Mouse (Mus musculus) stomach, embryonic 14.5 days (tissue): ENCODE results near the gene Fam209. TPM values are rescaled to one million over a fixed set of nuclear protein-coding genes. Genes with fewer than 3 reads are reported as not detected.

Source experiments
- ATAC-seq: fragments of 200-750 bp; cut with Nextera tagmentation; 2 replicates; pipeline ENCODE4 v1.8.0; 2017; ENCODE audit warnings: low read depth, moderate TSS enrichment; ENCODE audit not compliant: insufficient number of reproducible peaks, insufficient read depth, low FRiP score
- H3K27ac ChIP-seq: fragments of 300-500 bp; sonication (generic); 2 replicates; pipeline ENCODE4 v1.5.1; 2014; ENCODE audit warnings: mild to moderate bottlenecking, low read length, moderate library complexity, mixed read lengths
- H3K27me3 ChIP-seq: fragments of 300-500 bp; sonication (generic); 2 replicates; pipeline ENCODE4 v1.6.1; 2014; ENCODE audit warnings: low read length, control low read depth, mixed read lengths; ENCODE audit not compliant: control insufficient read depth, insufficient read depth
- H3K36me3 ChIP-seq: fragments of 300-500 bp; sonication (generic); 2 replicates; pipeline ENCODE4 v1.6.1; 2014; ENCODE audit warnings: mild to moderate bottlenecking, control low read depth, low read length, moderate library complexity, mixed read lengths; ENCODE audit not compliant: control insufficient read depth, insufficient read depth
- H3K4me1 ChIP-seq: fragments of 300-500 bp; sonication (generic); 2 replicates; pipeline ENCODE4 v1.6.1; 2014; ENCODE audit warnings: low read length, control low read depth, mixed read lengths; ENCODE audit not compliant: control insufficient read depth, insufficient read depth
- H3K4me2 ChIP-seq: fragments of 300-500 bp; sonication (generic); replicated peaks from 2 replicates; pipeline ENCODE4 v1.6.1; 2014; ENCODE audit warnings: low read depth, low read length, control low read depth
- H3K4me3 ChIP-seq: fragments of 300-500 bp; sonication (generic); 2 replicates; pipeline ENCODE4 v1.5.1; 2014; ENCODE audit warnings: low read depth, low read length, control low read depth
- H3K9ac ChIP-seq: fragments of 300-500 bp; sonication (generic); replicated peaks from 2 replicates; pipeline ENCODE4 v1.6.1; 2014; ENCODE audit warnings: low read depth, mild to moderate bottlenecking, control low read depth, low read length, moderate library complexity, mixed read lengths
- H3K9me3 ChIP-seq: fragments of 300-500 bp; sonication (generic); 2 replicates; pipeline ENCODE4 v1.6.1; 2016; ENCODE audit warnings: low read depth, low read length, control low read depth; ENCODE audit not compliant: control insufficient read depth
- WGBS: fragments of 180-500 bp; shearing (Covaris S2); extraction: QIAGEN DNeasy Blood & Tissue Kit; methylation state at CpG from one replicate; pipeline ENCODE4 v1.1.7; 2014; 5-methylcytosine and 5-hydroxymethylcytosine counted together
- polyA plus RNA-seq: library from polyadenylated mRNA; unstranded; fragments of >200 nt; fragmentation: Nextera tagmentation; extraction: Ambion mirVana; gene quantifications from 2 replicates; pipeline ENCODE4 v1.2.1, GENCODE M21; 2014

Fam209 gene
- 0.64 TPM in 2 replicates for polyA plus RNA-seq

- Histone ChIP-seq H3K27me3 (no peaks in the 10 kb centered on the region), H3K9me3 (no peaks in the 10 kb centered on the region), H3K4me2 (no peak within 1 kb of the TSS), H3K4me1 (peaks cover 4% of the 10 kb centered on the region; the same call in 1 of the 2 replicates), H3K9ac (no peak within 1 kb of the TSS), H3K36me3 (peaks cover 5% of the 10 kb centered on the region), H3K27ac (peak within 1 kb of the TSS; percentile 45; the same call in 1 of the 2 replicates), H3K4me3 (no peak within 1 kb of the TSS)
- ATAC-seq = no peak
- 87% methylated on average over 11 of the region's 11 CpGs for WGBS
These were observed at the start of gene Fam209 for GRCm38 (mm10) chr2:172472318-172472717. Fam209 (plus strand) TSS chr2:172472520.

GRCm38 (mm10) chr2:172430609-172431008 lies 41.7 kb upstream of the Fam209 start:
- no peak overlapping the region for H3K4me3 ChIP-seq
- no peaks in the 10 kb centered on the region for H3K9me3 ChIP-seq
- no peak overlapping the region for H3K4me2 ChIP-seq
- 52% methylated on average over 1 of the region's 1 CpGs for WGBS
- H3K4me1 ChIP-seq = no peaks in the 10 kb centered on the region
- H3K9ac ChIP-seq = no peak overlapping the region
- H3K36me3 ChIP-seq = no peaks in the 10 kb centered on the region
- no peaks in the 10 kb centered on the region for H3K27me3 ChIP-seq
- no peak overlapping the region for H3K27ac ChIP-seq
- ATAC-seq = no peak; the same call in 1 of the 2 replicates

- Histone ChIP-seq H3K27me3 (no peaks in the 10 kb centered on the region), H3K9ac (no peak overlapping the region), H3K4me1 (no peaks in the 10 kb centered on the region), H3K9me3 (no peaks in the 10 kb centered on the region), H3K36me3 (no peaks in the 10 kb centered on the region), H3K4me2 (no peak overlapping the region), H3K4me3 (no peak overlapping the region), H3K27ac (no peak overlapping the region)
- WGBS = 42% methylated on average over 5 of the region's 5 CpGs
- no peak for ATAC-seq
These were observed 38.6 kb upstream of the Fam209 start for GRCm38 (mm10) chr2:172433746-172434145.

GRCm38 (mm10) chr2:172437371-172437952 lies 34.9 kb upstream of the Fam209 start:
- Histone ChIP-seq H3K4me2 (no peak overlapping the region), H3K9ac (no peak overlapping the region), H3K27me3 (no peaks in the 10 kb centered on the region), H3K4me1 (peaks cover 14% of the 10 kb centered on the region; the same call in 1 of the 2 replicates), H3K4me3 (no peak overlapping the region), H3K27ac (no peak overlapping the region), H3K9me3 (no peaks in the 10 kb centered on the region), H3K36me3 (no peaks in the 10 kb centered on the region)
- no peak for ATAC-seq
- WGBS = 62% methylated on average over 16 of the region's 16 CpGs

DNA sequence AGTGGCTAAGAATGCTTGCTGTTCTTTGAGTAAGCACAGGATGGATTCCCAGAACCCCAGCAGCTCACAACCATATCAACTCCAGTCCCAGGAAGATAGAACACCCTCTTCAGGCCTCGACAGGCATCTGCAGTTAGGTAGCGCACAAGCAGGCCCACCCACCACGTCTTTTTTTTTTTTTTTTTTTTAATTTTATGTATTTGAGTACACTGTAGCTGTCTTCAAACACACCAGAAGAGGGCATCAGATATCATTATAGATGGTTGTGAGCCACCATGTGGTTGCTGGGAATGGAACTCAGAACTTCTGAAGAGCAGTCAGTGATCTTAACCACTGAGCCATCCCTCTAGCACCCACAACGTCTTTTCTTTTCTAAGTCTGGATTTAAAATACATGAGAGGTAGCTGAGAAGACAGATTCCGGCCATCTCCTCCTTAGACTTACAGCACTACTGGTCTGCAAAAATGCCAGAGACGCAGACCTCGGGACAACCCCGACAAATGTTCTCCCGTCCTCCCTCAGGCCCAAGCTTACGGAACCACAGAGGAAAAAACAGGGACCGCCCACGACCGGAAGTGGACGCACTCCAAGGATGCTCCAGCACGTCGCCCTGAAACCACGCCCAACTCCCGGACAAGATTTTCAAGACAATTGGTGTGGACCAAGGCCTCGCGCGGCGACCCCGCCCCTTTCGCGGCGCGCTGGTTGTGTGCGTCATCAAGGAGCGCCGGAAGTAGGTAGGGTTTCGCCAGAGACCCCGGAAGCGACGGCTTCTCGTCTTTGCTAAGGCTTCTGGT lies 32.3 kb upstream of the Fam209 start, which contains the start of gene Rtf2:
Rtf2 (plus strand) TSS at position 714 of the 797 bp plus-strand sequence.
- peak within 1 kb of the TSS; percentile 66 for H3K4me2 ChIP-seq
- WGBS = 2% methylated on average over 35 of the region's 35 CpGs
- H3K4me3 ChIP-seq = peak within 1 kb of the TSS; percentile 59
- no peaks in the 10 kb centered on the region for H3K36me3 ChIP-seq
- peak; percentile 98 for ATAC-seq
- no peaks in the 10 kb centered on the region for H3K9me3 ChIP-seq
- H3K4me1 ChIP-seq = peaks cover 14% of the 10 kb centered on the region; the same call in 1 of the 2 replicates
- H3K27me3 ChIP-seq = no peaks in the 10 kb centered on the region
- H3K9ac ChIP-seq = peak within 1 kb of the TSS; percentile 47; the same call in 1 of the 2 replicates
- peak within 1 kb of the TSS; percentile 61; the same call in 1 of the 2 replicates for H3K27ac ChIP-seq

DNA sequence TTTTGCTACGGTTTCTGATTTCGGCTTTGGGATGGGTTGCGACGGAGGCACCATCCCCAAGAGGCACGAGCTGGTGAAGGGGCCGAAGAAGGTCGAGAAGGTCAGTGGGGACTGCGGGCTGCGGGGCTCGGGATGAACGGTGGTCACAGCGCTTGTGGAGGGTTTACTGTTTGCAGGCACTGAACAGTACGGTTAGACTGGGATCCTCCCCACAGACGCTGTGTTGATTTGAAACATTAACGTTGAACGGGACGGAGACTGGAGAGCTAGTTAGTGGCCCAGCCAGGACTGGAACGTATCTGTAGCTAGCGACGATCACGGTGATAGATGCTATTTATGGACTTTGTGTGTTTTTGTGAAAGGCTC lies 31.7 kb upstream of the Fam209 start:
- no peaks in the 10 kb centered on the region for H3K9me3 ChIP-seq
- H3K27me3 ChIP-seq = no peaks in the 10 kb centered on the region
- H3K4me2 ChIP-seq = peak overlapping the region; percentile 66
- peak overlapping the region; percentile 47; the same call in 1 of the 2 replicates for H3K9ac ChIP-seq
- no peak overlapping the region for H3K27ac ChIP-seq
- peak overlapping the region; percentile 59 for H3K4me3 ChIP-seq
- H3K4me1 ChIP-seq = peaks cover 14% of the 10 kb centered on the region; the same call in 1 of the 2 replicates
- WGBS = under 1% methylated on average over 21 of the region's 21 CpGs
- peak; percentile 46; the same call in 1 of the 2 replicates for ATAC-seq
- peaks cover 5% of the 10 kb centered on the region; the same call in 1 of the 2 replicates for H3K36me3 ChIP-seq

DNA sequence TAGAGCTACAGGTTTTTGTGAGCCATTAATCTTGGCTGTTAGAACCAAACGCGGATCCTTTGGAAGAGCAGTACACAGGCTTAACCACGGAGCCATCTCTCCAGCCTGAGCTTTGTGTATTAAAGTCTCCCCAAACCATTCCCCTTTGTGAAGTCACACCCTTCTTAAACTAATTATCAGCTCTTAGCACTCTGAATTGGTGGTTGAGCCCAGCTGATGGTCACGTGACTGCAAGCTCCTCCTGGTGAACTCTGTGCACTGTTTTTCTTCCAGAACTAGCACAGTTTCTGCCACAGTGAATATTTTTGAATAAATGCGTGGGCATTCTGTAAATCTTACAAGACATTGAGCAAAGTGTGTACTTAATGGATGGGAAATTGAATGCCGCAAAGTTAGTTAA lies 31.1 kb upstream of the Fam209 start:
- peaks cover 14% of the 10 kb centered on the region; the same call in 1 of the 2 replicates for H3K4me1 ChIP-seq
- no peak for ATAC-seq
- H3K27me3 ChIP-seq = no peaks in the 10 kb centered on the region
- H3K36me3 ChIP-seq = peaks cover 10% of the 10 kb centered on the region
- peak overlapping the region; percentile 59 for H3K4me3 ChIP-seq
- H3K9ac ChIP-seq = peak overlapping the region; percentile 47; the same call in 1 of the 2 replicates
- 33% methylated on average over 6 of the region's 6 CpGs for WGBS
- peak overlapping the region; percentile 66 for H3K4me2 ChIP-seq
- H3K27ac ChIP-seq = no peak overlapping the region
- H3K9me3 ChIP-seq = no peaks in the 10 kb centered on the region

- peaks cover 10% of the 10 kb centered on the region; the same call in 1 of the 2 replicates for H3K4me1 ChIP-seq
- H3K4me3 ChIP-seq = no peak overlapping the region
- ATAC-seq = no peak
These were observed 26.7 kb upstream of the Fam209 start for GRCm38 (mm10) chr2:172445617-172446016.

More at GRCm38 (mm10) chr2:172445617-172446016, 26.7 kb upstream of the Fam209 start:
- no peak overlapping the region for H3K27ac ChIP-seq
- no peak overlapping the region for H3K4me2 ChIP-seq
- H3K27me3 ChIP-seq = no peaks in the 10 kb centered on the region
- H3K9me3 ChIP-seq = no peaks in the 10 kb centered on the region
- H3K9ac ChIP-seq = no peak overlapping the region
- H3K36me3 ChIP-seq = peaks cover 47% of the 10 kb centered on the region
- WGBS = 93% methylated on average over 4 of the region's 4 CpGs
